Mouse (Mus musculus) lung, postnatal 4 days (tissue): Measurements from ENCODE around the gene Akap1.
A peak's percentile ranks its signal among the peaks of the same experiment; 100 is the strongest.

Experiments used
- DNase-seq, 2 experiments: peaks; one replicate each; pipeline ENCODE4 v3.0.0; 2021

The Akap1 gene

DNA sequence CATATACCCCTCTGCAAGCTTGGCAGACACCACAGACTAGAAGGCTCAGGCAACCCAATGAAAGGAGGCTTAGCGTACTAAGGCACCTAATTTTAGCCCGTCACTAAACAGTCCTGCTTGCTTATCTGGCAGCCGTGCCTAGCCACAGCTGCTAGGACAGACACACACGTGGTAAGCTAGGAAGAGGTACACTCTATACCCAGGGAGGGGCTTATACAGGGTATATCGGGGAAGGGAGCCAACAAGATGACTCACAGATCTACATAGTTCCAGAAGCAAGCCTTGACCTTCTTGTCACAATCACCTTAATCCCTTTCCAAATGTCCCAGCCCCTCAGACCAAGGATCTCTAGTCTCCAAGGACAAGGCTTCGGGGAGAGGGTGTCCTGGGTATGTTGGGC is 23.0 kb downstream of the Akap1 start:
- no peak for DNase-seq

DNA sequence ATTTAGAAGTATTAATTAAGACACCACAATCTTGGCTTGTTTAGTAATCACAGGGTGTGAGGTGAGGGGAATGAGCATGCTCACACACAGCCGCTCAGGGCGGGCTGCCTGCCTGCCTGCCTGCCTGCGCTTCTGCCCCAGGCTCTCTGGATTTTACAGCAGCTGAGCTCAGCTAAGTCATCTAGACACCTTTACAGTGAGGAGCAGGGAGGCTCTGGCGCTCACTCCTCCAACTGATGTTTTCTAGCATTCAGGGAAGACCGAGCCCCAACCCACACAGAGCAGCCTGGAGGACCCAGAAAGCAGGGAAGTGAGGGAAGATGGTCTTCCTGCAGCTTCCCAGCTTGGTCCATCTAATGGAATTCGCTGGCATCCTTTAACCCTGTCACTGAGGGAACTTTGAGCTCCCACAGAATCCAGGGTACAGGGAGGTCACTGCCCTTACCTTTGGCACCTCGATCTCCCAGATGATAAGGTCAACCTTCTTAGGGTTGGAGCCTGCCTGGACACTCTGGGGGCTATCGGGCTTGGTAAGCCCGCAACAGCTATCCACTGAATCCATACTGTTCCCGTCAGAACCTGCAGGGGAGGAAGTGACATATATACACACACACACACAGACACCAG is 23.5 kb downstream of the Akap1 start:
- DNase-seq = no peak

DNA sequence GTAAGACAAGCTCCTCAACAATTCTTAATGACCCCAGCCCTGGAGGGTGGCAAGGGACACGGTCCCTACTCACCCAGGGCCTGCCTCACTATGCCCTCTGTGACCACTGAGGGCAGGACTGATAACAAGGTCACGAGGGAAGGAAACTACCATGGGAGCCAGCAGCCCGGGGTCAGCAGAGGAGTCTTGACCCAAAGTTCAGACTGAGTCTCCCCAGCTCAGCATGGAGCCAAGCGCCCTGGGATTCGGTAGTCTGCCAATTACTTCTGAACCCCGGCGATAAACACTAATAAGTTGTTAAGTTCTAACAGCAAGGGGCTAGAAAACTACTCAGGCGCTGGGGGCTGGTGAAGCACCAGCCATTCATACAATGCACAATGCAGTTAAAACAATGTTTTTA is 24.1 kb downstream of the Akap1 start:
- no peak for DNase-seq

DNA sequence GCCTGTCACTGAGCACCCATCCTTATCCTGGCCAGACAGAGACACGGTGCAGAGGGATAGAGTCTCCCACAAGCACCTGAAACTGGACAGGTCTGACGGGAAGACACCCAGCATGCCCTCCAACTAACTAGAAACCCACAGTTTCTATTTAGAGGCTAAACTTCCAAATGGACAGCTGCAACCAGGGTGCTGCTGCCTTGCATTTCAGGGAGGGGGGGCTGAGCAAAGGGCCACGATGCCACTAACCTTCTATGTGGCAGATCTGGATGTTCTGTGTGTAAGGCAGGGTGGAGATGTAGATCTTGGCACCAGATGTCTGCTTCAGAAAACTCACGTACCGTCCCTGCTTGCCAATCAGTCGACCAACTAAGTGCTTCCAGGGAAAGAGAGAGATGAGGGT is 25.0 kb downstream of the Akap1 start:
- DNase-seq = no peak

DNA sequence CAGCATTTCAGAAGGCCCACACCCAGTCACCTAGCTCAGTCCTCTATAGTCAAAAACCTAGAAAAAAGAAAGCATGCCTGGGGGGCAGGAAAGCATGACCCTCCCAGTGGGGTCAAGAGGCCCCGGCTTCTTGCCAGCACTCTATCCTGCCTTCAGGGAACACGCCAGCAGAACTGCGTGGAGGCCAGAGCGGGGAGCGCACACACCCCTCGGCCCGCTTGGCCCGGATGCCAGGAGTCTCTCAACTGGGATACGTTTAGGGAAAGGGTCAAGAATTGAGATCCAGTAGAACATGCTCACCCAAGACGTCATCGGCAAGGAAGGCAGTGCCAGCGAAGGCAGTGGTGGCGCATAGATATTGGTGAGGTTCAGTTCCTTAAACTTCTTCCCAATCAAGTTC is 25.8 kb downstream of the Akap1 start:
- no peak for DNase-seq

DNA sequence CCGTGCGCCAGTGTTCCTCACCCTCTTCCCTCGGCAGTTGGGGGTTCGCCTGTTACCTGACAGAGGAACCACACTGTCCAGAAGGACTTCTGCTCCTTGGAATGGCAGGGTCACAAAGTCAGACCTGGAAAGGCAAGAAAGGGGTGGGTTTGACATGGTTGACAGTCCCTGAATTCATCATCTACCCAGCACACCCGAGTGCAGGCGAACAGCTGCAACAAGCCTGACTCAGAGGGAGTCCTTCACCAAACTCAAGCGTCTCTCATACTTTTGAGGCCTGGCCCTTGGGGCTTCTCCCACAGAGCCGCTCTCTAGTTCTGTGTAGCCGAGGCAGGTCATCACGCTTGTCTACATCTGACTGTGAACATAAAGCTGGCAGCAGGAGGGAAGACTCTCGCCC is 29.8 kb downstream of the Akap1 start:
- DNase-seq = no peak

DNA sequence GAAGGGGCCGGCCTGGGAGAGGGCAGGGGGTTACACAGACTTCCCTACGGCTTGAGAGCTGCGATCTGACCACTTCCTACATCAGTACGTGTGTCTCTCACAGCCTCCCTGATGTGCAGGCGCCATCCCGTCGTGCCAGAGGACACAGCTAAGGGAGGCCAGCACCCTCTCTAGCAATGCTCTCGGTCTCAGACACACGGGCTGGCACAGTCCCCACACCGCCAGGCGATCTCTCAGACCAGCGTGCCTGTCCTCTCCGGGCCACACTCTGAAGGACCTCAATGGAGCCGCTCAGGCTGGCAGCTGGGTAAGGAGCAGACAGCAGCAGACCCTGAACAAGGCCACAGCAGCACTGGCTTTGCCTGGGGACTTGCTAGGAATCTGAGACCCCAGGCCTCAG is 30.3 kb downstream of the Akap1 start:
- no peak for DNase-seq

DNA sequence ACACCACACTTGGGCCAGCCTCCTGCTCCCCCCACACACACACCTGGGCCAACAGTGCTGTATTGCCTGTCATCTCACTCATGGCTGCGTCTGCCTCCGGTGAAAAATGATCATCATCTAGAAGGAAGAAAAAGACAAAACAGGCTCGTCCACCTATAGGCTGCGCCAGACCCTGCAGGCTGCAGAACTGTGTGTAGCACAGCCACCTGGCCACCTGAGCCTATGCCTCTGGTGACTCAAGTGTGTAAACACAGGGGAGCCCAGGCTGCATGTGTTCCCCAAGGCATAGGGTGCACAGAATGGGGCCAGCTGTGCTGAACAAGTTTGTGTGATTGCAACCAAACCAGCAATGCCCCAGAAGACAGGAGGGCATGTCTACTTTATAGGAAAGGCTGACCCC is 31.3 kb downstream of the Akap1 start:
- DNase-seq = no peak

DNA sequence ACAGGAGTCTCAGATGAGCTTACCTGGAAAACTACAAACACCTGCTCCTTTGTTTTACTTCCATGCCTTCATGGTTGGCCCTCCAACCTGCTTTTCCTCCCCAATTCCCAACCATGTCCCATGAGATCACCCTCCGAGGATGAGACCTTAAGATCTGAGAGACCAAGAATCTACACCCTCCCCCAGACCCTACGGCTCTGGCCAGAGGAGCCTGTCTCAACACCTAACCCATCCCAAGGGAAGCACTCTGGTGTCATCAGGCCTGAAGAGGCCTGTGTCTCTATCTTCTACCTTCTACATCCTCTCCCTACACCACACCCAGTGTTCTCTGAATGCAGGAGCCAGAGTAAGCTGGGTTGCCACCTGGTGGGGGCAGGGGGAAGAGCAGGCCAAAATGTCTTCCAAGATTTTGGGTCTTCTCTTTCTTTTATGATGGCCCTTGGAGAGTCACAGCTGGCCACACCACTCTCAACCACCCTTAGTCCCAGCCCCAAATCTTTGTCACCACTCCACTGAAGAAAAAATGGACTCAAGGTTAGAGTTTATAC is 34.1 kb downstream of the Akap1 start:
- peak in 1 of 2 experiments; percentile 35 for DNase-seq

DNA sequence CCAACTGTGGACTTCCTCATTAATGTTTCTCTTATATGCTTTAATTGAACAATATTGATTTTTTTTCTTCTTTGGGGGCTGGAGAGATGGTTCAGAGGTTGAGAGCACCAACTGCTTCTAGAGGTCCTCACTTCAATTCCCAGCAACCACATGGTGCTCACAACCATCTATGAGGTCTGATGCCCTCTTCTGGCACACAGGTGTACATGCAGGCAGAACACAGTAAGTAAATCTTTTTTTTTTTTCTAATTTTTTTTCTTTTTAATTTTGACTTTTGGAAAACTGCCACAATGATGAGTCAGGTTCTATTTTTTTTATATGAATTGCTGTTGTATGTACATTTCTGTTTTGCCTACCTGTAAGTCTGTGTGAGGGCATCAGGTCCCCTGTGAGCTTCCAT is 35.9 kb downstream of the Akap1 start:
- DNase-seq = no peak

DNA sequence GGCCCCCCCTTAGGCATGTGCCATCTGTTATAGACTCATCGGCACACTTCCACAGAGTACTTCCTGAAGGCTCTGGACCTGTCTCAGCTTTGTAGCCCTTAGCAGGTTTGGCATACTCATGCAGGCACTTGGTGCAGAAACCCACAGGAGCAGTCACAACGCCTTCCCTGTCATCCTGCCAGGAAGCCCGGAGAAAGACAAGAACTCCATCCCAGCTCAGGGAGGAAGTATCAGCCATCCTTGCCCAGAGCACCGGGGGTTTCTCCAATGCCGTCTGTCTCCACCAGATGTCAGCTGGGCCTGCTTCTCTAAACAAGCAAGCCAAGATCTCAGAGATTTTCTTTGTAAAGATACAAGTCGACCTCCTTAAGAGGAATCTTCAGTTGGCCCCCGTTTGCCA is 38.5 kb downstream of the Akap1 start:
- DNase-seq = no peak

DNA sequence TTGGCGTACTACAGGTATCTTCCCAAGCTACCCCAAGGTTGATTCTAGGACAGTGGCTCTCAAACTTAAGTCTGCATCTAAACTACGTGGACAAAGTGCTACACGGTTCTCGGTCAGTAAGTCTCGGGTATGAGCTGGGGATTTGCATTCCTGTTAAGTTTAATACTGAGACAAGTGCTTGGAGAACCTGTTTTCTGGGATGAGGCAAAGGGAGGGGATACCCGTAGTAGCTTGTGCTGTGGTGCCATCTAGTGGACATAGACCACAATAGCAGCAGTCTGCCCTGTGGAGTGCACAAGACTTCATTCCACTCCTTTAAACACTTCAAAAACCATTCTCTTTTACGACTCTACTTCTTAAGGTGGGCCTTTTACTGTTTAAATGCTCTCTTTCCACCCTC is 41.4 kb downstream of the Akap1 start:
- peak; percentile 57 to 78 for DNase-seq

DNA sequence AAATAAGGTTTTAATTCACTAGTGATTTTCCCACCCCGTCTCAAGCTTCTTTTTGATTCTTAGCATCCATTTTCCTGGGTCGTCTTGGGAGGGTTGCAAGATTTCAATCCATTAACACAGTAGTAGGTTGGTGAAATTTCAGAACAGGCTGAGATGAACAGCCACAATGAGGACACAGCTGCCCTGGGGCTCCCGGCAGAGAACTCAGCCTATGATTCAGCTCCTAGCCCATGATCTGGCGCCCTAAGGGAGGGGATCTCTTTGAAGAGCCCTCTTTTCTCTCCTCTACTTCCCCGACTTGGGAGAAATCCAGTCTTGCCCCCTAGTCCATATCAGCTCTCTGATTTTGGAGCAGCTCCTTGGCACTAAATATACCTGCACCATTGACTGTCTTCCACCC is 41.9 kb downstream of the Akap1 start:
- no peak for DNase-seq

DNA sequence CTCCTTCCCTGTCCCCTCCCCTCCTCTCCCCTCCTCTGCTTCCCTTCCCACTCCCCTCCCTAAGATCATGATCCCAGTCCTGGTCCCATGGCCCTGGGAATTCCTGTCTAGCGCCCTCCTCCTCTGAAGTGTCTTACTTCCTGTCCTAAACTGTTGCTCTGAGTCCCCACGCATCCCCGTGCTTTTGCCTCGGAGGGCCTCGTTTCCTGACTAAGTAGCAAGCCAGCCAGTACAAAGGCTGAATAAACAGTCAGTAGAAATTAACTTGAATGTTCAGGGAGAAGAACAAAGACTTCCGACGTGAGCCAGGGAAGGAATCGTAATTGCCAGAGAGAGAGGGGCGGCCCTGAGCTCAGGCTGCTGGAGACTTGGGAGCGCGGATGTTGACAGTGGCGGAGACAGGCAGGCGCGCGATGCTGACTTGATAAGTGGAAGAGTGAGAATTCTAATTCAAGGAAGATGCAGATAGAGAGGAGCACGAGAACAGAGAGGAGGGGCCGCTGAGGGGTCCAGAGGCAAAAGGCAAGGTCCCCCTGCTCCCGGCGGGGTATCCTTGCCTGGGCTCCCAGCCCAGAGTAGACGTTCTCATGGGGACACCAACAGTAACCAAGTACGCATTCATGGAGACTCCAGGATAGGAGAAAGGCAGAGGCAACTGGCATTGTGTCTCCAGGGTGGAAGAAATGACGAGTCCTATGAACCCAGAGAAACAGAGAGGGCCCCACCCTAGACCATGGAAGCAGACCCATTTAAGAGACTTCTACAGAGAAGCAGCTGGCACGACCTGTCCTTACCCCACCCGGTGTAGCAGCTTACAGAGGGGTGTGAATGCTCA is 43.4 kb downstream of the Akap1 start:
- peak; percentile 68 to 84 for DNase-seq

DNA sequence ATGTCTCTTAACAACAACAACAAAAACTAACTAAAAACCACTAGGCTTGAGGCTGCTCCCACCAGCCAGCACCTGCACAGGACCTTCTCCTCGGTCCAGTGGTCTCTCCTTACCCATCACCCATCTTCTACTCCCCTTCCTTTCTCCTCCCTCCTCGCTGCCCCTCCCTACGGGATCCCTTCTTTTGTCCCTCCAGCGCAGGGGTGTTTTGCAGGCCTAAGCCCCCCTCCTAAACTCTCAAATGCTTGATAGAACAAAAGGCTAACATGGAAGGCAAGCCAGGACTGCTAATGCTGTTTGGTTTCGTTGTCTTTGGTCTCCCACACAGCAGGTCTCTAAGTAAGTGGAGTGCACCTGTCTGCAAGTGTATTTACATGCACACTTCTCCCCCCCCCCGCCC is 44.1 kb downstream of the Akap1 start:
- no peak for DNase-seq

DNA sequence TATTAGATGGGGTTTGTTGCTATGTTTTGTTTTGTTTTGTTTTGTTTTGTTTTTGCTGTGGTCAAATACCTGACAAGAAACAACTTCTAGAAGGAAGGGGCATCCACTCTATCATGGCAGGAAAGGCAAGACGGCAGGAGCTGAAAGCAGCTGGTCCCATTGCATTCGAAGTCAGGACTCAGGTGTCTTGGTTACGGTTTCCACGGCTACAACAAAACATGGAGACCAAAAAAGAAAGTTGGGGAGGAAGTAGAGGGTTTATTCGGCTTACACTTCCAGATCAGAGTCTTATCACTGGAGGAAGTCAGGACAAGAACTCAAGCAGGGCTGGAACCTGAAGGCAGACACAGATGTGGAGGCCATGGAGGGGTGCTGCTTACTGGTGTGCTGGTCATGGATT is 47.3 kb downstream of the Akap1 start:
- no peak for DNase-seq

DNA sequence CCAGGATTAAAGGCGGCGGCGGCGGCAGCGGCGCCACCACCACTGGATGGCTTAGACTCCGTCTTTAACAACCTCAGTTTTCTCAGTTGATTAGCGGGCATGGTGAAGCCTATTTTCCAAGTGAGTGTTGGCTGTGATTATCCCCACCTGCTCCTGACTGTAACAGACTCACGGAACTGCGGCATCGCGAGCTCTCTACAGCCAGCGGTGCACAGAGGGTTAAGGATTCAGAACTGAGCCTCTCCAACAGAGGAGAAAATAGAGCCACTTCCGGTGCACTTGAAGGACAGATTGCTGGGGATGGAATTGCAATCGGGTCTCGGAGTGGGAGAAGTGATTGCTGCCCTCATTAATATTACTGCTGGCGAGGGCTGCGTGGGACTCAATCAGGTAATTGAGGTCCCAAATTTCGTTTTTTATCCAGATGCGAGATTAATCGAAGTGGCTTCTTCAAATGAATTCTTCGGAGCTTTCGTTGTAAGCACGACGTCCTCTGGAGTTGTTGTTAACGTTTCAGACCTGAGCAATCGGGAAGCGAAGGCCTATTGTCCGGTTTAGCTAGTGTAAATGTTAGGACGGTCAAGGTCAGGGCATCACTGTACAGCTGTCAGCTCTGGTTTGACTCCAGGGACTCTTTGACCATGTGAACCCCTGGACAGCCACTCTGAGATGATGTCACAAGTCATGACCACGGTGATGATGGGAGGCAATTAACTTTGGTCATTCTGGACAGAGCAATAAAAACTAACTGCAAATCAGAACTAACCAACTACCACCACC is 61.0 kb downstream of the Akap1 start:
- no peak for DNase-seq

DNA sequence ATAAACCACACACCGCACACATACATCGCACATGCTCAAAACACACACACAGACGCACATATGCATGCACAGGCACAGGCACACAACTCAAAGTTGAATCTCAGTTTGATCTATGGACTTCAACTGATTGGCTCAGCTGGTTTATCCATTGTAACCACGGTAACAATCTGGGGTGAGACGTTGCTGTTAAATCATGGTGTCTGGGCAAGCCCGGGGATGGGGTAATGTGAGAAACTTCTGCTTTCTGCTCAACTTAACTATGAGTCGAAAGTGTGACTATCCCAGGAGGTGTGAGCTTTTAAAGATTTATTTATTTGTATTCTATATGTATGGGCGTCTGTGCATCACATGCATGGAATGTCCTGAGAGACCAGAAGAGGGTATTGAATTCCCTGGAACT is 68.2 kb downstream of the Akap1 start:
- no peak for DNase-seq

DNA sequence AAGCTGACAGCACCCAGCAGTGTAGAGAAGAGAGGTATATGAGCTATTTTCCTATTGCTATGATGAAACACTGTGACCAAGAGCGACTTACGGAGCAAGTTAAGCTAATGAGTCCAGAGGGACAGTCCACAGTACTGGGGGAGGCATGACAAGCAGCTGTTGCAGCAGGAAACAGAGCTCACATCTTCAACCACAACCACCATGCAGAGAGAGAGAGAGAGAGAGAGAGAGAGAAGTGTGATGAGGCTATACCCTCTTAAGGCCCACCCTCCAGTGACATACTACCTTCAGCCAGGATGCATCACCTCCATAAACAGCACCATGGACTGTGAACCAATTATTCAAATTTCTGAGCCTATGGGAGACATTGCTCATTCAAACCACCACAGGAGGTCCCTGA is 74.5 kb downstream of the Akap1 start:
- DNase-seq = no peak

DNA sequence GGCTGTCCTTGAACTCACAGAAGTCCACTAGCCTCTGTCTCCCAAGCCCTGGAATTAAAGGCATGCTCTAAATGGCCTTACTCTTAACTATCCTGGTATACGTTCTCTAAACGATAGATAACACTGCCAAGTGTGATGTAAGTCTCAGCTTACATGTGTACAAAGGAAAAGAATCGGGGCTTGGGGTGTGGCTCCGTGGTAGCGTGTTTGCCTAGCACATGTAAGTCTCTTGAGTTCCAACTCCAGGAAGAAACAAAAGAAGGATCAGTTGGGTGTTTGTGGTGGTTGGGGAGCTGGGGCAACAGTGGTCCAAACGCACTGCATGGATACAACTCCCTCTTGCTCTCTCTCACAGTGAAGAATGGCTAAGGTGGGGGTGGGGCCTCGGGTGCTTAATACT is 77.6 kb downstream of the Akap1 start:
- DNase-seq = no peak

DNA sequence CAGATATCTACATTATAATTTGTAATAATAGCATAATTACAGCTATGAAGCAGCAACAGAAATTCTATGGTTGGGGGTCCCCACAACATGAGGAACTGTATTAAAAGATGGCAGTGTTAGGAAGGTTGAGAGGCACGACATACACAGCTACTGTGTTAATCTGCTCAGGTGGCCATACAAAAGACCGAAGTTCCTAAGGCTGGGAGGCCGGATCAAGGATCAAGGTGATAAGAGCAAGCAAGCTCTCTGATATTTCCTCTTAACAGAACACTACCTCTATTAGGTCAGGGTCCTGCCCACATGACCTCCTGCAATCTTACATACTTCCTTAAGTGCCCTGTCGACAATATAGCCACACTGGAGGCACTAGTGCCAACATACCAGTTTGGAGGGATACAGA is 80.9 kb downstream of the Akap1 start:
- DNase-seq = no peak

DNA sequence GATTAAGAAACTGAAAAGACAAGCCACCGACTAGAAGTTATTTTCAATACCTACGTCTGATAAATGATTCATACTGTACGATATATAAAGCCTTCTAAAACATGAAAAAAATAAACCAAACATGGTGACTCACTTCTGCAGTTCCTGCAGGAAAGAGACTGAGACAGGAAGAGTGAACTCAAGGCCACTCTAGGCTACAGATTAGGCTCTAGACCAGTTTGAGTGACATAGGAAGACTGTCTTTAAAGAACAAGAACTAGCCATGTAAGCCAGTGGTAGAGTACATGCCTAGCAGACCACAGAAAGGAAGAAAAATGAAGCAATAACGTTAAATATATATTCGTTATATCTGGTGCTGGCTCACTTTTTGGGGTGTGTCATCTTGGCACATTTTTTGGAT is 81.9 kb downstream of the Akap1 start:
- DNase-seq = no peak
